Mouse (Mus musculus): ENCODE measurements around the gene Tnfrsf11a.

Tnfrsf11a gene

DNA sequence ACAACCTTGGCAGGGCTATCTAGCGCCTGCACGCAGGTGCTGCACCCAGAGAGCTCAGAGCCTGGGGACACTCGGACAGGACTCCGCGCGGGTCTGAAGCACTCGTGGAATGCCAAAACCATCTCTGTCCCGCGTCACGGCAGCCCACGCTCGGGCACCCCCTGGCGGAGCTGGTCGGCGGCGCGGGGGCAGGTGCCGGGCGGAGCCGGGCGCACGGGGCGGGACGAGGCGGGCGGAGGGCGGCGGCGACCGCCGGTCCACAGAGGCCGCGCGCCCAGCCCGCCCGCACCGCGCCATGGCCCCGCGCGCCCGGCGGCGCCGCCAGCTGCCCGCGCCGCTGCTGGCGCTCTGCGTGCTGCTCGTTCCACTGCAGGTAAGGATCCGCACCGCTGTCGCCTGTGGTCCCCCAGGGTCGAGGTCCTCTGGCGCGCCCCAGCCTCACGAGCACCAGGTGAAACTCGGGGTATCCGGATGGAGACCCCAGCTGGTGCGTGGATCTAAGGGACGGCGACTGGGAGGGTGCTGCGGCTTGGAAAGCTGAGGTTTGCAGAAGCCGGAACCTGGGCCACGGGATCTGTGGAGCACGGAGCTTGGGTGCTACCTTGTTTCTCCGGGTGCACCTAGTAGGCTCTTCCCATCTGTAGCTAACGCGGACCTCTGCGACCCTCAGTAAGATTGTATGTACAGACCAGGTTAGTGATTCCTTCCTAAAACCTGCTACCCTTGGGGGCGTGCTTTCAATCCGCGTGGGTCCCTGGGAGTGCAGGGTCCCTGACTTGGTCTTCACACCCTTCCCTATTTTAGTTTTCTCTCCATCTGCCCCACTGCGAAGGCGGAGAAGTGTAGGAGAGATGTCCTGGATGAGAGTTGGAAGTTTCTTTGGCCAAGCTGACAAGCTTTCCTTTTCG is at the start of gene Tnfrsf11a:
TSS of gene Tnfrsf11a (plus strand) at position 262 of the 908 bp plus-strand sequence.
- peak; percentile 97 for DNase-seq

DNA sequence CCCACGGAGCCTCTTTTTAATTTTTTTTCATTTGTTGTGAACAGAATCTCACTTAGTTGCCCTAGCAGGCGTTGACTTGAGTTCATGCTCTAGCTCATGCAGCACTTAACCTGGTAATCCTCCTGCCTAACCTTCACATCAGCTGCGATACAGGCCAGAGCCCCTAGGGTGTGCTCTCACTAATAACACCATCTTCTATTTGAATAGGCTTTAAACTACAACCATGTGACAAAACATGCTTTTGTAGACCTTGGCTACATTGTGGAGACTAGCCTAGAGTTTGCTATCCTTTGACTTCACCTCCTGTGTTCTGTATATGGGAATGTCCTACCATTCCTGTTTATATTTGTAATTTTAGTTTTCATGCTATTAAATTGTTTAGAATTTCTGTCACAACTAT is 45.2 kb upstream of the Tnfrsf11a start:
- DNase-seq, result no peak

- no peak for DNase-seq
Measured at GRCm38 (mm10) chr1:105738334-105738733, 42.2 kb upstream of the Tnfrsf11a start.

- no peak for DNase-seq
Measured at GRCm38 (mm10) chr1:105739493-105739892, 41.0 kb upstream of the Tnfrsf11a start.

DNA sequence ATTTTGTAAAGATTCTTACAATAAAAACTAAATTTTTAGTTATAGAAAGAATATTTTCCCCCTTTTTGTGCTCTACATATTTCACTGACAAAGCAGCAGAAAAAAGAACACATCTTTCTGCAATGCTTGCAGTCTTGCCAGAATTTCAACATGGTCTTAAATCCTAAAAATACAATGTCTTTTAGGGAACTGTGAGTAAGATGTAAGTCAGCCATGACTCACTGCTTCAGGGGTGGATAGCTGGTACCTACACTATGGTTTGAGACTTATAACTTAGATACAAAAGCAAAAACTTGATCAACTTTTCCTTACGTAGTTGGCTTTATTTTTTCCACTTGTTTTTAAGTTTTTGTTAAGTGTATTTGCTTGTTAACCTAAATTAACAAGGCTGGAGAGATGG is 38.0 kb upstream of the Tnfrsf11a start:
- DNase-seq, result no peak

- no peak for DNase-seq
Measured at GRCm38 (mm10) chr1:105746444-105746843, 34.1 kb upstream of the Tnfrsf11a start.

DNA sequence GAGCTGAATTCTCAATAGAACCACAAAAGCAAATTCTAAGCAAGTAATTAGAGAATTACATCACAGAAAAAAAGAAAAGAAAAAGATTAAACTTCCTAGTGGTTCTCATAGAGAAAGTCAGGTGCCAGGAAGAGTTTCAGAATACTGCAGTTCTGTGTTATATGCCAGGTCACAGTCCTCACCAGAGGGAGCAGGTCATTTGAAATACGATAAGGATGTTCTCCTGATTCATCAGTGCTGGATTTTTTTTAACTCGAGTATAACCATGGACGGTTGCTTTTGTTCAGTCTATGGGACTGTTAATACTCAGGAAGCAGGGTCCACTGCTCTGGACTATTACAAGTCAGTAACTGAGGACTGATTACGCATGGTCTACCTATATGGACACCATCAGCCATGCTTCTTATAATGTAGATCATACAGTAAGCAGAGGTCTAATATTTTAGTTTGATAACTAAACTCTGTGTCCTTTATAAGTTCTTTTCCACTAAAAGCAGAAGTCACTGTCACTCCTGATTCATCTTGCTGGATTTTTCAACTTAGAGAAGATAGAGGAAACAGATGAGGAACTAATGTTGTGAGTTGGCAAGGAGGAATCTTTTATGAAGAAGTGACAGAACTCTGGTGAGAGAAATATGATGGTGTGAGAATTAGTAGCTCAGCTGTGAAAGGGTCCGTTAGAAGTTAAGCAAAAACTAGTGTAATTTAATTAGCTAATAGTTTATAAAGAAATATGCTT is 33.5 kb upstream of the Tnfrsf11a start:
- DNase-seq, result no peak

DNA sequence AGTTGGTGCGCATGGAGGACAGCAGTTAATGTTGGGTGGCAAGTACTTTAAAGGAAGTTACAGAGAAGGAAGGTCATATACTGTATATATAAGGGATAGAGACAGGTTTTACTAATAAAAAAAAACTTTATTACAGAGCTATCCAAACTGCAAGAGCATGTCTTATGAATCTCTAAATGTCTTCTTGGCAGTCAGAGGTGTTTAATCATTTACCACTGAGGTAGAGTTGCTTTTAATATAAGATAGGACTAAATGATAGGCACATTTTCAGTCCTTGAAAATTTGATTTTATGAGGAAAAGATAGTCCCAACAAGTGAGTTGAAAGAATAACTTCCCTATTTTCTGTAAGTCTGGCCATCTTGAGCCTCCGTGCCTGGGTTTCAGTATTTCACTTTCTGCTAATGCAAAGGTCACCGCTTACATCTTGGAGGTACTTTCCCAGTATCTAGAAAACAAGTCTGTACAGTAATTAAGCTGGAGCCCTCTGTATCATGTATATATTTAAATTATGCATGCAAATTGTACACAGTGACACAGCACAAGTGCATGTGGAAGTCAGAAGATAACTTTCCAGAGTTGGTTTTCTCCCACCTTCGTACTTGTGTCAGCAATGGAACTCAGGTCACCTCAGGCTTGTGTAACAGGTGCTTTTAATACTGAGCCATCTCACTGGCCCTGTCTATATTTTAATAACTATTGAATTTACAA is 32.3 kb upstream of the Tnfrsf11a start:
- no peak for DNase-seq

DNA sequence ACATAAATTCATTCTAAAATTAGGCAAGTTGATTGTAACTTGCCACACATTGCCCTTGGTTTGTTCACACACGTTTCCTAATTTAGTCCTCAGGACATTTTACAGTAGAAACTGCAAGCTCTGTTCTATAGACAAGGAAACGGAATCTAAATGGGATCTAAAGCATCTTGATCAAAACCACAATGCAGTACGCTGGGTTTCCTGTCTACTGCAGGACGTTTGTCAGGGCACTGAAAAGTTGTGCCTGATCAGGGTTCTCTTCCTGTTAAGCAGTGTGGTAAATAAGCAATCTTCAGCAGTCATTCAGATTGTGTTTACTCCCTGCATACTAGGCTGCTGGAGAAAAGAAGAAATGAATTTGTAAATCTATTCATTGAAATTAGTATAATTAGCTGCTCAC is 28.3 kb upstream of the Tnfrsf11a start:
- DNase-seq, result no peak

DNA sequence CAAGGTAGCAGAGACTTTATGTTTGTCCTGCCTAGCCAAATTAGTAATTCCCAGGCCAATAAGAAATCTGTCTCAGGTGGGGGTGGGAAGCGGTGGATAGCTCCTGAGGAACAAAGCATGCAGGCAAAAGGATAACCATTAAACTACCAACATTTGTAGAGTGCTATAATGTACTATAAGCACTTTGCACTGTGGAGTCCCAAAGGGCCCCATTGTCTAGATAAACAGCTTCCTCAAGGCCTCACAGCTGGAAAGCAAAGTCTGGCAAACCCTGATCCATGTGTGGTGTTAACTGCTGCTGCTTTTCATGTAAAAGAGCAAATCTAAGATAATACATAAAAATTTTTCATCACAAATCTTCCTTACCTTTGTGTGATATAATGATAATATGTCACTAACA is 27.6 kb upstream of the Tnfrsf11a start:
- no peak for DNase-seq

- peak; percentile 70 for DNase-seq
Measured at GRCm38 (mm10) chr1:105758798-105759197, 21.7 kb upstream of the Tnfrsf11a start.

DNA sequence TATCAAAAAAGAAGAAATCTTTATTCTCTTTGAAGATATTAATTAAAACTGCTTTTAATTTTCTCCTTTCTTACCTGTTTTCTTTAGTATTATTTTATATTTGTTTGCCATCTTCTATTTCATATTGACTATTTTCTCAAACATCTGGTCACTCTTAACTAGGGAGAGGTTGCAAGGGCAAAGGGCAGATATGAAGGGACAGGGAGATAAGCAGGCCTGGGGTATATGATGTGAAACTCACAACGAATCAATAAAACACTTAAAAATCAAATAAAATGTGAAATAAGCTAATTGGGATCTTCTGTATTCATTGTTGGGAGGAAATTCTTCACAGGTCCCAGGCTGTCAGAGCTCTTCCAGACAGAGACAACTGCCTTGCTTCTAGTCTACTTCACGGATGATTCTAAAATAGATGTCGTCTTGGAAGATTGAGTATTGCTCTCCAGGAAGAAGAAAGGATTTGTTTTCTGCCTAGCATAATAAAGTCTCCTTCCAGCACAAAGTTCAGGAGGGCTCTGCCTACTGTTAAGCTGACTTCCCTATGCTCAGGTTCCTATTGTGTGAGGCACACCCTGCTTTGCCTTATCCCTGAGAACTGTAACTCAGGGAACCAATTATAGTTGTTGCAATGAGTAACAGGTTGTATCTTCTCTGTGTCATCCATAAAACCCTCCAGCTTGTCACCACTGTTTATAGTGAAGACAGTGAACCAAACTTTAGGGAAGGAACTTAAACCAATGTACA is 20.9 kb upstream of the Tnfrsf11a start:
- DNase-seq, result no peak

GRCm38 (mm10) chr1:105765586-105765985 is 14.9 kb upstream of the Tnfrsf11a start:
- peak; percentile 51 for DNase-seq

GRCm38 (mm10) chr1:105766099-105766498 is 14.4 kb upstream of the Tnfrsf11a start:
- DNase-seq, result peak; percentile 46

DNA sequence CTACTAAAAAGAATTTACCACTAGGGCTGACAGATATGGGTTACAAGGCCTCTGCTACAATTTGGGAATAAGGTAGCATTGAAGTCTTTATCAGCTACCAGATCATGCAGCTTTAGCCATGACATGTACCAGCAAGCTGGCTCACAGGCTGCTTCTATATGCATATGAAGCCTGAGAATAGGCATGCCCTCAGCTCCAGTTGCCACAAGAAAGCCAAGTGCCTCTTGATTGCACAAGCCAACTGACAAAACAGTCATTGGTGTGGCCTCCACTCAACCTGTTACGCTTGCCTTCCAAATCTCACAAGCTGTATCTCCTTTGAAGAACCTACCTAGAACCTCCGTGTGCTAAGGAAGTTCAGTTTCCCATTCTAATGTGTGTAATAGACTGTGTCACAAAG is 12.1 kb upstream of the Tnfrsf11a start:
- no peak for DNase-seq

DNA sequence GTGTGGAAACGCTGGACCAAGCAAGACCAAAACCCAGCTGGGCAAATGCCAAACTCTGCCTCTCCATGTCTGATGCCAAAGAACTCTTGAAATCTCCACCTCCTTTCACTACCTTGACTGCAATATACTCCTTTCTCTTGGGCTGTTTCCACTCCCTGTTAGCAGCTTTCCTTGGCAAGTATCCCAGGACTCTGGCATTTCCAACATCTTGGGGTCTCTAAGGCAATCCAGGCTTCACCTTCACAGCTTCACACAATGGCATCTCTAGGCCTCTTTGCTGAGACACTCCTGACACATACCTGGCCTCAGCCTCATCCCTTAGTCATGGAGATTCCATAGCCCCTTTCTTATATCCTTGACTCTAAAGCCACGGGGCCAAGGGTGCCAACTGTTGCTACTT is 9.8 kb upstream of the Tnfrsf11a start:
- peak; percentile 74 for DNase-seq

DNA sequence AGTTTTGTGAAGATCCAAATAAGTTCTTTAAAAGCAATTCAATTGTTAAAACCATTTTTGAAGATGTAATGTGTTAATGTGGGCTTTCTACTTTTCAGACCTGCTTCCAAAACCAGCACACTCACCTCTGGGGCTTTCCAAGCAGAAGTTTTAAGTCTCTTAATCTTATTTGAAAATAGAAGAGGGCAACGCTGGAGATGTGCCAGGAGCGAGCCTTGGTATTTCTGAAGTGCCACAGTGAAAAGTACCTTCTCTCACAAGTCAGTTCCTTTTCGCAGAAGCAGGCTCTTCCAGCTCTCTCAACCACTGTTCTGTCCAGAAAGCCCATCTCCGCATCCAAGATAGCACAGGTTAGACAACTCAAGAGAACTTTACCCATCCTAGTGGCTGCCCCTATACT is 4.1 kb upstream of the Tnfrsf11a start:
- DNase-seq, result peak; percentile 55

DNA sequence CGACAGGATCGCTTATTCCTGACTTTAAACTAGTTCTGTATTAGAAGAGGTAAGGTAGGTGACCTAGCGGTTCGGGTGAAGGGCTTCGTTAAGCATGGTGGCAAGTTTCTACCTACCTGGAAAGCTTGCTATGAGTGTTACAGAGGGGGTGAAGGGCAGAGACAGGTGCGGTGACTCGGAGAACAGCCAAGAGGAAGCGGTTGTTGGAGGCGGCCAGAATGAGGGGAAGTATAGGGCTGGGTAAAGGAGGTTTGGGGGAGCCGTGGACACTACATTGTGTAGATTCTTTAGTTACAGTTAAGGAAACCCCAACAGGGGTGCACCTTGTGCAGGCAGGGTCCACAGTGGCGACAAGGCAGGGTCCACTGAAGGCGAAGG is 450 bp upstream of the Tnfrsf11a start:
- peak; percentile 88 for DNase-seq

GRCm38 (mm10) chr1:105781391-105782146 is 1.1 kb downstream of the Tnfrsf11a start:
- DNase-seq, result peak; percentile 90

- DNase-seq, result peak; percentile 63
Measured at GRCm38 (mm10) chr1:105784257-105785016, 3.9 kb downstream of the Tnfrsf11a start.

- peak; percentile 93 for DNase-seq
Measured at GRCm38 (mm10) chr1:105785146-105785545, 4.6 kb downstream of the Tnfrsf11a start.
